Mouse (Mus musculus): ENCODE data around the gene Dlgap1.

Dlgap1 gene

DNA sequence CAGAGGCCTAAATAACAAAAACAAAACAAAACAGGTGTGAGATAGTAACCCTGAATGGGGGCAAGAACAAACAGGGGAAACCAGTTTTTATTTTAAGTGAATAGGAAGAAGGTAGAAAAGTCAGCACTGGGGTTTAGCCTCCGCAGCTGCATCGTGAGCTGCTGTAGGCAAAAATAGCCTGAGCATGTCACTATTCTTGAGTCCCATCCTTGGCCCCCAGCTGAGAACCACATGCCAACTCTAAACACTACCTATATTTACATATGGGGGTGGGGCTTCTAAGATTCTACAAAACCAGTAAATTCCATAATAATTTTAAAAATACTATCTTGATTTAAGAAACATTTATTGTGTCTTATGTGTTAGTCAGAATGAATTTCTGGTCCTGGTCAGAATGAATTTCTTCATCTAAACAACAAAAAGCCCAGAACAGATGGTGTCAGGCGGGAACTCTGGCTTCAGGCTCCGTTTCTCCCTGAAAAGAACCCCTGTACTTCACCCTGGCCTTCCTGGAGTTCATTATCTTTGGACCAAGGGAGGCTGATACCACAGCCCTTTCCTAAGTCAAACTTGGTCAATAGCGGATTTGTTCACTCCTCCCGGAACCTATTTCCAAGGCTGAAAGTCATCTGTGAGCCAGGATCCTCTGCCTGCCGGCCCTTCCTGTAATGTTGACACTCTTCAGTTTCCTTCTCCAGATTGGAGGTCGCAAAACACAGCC, 494.1 kb downstream of the Dlgap1 start:
- no peak for DNase-seq (ENCODE audit: low spot score in 2 of 2)

DNA sequence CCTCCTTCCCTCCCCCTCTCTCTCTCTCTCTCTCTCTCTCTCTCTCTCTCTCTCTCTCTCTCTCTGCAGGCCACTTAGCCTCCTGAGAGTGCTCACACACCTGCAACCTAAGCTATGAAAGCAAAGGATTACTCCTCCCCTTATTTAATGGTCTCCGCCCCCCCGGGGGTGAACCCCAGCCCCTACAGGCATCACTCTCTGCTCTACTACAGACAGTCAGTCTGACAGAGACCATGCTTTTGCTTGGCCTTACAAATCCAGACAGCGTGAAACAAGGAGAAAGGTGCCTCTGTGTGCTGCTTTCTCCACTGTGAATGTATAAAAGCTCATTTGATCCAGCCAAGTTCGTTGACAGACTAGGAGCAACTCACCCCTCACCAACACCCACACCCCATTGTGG, 497.5 kb downstream of the Dlgap1 start:
- DNase-seq (ENCODE audit: low spot score in 2 of 2), result no peak

- no peak for DNase-seq (ENCODE audit: low spot score in 2 of 2)
Measured at GRCm38 (mm10) chr17:70470970-70471371, 502.1 kb downstream of the Dlgap1 start.

DNA sequence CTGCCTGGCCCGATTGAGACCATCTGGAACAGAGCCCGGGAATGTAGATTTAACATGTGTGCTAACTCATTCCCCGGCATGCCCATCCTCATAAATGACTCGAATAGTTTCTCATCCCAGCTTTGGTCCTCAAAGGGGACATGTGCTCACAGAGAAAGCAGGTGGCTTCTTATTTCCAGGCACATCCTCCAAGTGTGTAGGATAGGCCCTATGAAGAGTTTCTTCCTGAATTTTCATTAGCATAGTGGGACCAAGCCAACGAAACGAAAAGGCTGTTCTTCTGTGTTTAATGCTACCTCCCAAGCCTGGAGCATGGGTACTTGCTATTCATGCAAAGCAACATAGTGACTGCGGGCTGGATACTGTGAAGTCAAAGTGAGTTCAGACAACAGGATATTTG, 503.3 kb downstream of the Dlgap1 start:
- DNase-seq (ENCODE audit: low spot score in 2 of 2), result no peak

GRCm38 (mm10) chr17:70473871-70474270, 505.0 kb downstream of the Dlgap1 start:
- no peak for DNase-seq (ENCODE audit: low spot score in 2 of 2)

DNA sequence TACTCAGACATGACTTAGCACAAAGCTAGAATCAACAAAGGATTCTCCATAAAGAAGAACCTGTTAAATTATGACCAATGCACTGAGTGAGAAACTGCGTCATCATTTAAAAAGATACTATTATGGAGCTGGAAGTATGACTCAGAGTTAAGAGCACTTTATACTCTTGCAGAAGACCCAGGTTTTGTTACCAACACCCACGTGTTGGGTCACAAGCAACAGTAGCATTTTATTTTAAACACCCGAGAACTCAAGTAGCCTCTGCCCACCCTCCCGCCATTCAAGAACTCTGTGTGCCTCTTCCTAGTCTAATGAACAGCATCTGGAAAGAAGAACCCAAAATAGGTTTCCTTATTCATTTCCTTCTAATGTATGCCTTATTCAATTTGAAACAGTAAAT, 514.8 kb downstream of the Dlgap1 start:
- no peak for DNase-seq (ENCODE audit: low spot score in 2 of 2)

GRCm38 (mm10) chr17:70485668-70486067, 516.8 kb downstream of the Dlgap1 start:
- DNase-seq (ENCODE audit: low spot score in 2 of 2), result no peak

DNA sequence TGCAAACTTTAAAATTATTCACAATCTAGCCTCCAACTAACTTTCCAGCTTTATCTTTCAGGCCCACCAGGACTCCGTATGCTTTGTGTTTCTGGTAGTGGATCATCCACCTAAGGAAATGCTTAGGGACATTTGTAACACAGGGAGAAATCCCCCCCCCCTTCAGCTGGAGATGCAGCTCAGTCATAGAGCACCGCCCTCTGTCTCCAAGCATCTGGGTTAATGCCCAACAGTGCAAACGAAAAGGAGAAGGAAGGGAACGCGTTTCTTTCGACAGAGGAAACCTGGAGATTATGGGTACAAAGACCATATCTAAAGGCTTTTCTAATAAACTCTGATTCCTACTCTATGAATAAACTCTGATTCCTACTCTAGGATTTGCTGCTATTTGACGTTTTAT, 517.4 kb downstream of the Dlgap1 start:
- no peak for DNase-seq (ENCODE audit: low spot score in 2 of 2)

DNA sequence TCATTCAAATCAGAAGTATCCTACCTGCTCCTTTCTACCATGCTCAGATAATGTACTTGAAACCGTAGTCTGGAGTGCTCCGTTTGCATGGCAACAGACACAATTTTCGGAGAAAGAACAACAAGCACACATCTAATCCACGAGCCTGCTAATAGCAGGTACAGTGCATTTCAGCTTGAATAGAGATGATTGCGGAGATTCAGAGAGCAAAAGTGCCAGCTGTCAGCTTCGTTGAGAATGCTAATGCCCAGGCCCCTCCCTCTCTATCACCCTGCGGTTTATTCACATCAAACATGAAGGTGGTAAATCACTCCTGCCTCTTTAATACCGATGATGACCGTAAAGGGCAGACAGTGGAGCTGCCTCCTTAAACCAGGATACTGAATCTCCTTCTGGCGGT, 518.0 kb downstream of the Dlgap1 start:
- no peak for DNase-seq (ENCODE audit: low spot score in 2 of 2)

DNA sequence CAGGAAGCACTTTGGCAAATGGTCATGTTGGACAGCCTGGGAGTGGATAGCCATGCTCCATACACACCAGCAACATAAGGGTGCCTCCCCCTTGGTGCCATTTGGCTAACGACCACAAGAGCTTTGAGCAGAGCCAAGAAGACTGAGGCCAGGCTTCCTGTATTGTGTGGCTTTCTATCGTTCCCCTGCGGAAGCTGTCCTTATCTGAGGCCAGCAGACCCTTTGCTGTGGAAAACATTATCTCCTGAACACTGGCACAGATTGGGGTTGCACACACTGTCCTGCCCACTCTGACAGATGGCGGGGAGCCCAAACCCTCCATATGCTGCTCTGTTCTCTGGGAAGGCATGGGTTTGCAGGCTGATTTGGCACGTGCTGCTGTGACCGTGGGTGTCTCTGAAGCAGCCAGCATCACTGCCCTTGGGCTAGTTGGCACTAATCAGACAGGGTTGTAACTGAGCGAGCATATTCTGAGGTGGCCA, 520.0 kb downstream of the Dlgap1 start:
- DNase-seq (ENCODE audit: low spot score in 2 of 2), result no peak

- DNase-seq (ENCODE audit: low spot score in 2 of 2), result no peak
Measured at GRCm38 (mm10) chr17:70491575-70491974, 522.7 kb downstream of the Dlgap1 start.

GRCm38 (mm10) chr17:70494338-70494737, 525.5 kb downstream of the Dlgap1 start:
- no peak for DNase-seq (ENCODE audit: low spot score in 2 of 2)

DNA sequence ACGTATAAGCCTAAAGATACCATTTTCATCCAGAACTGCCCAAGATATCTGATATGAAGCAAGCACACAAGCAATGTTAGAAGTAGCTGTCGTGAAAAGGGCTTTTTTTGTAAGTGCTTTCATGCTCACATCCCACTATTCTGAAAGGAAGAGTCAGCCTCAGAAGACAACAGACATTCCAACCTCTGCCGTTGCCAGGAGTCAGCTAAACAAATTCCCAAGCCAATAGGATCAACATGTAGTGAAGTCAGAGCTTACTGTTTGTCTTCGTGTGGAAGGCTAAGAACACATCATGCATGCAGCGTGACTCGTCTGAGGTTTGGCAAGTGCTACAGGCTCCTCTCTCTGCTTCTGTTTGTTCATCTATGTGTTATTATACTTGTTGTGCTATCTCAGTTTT, 529.4 kb downstream of the Dlgap1 start:
- DNase-seq (ENCODE audit: low spot score in 2 of 2), result no peak

DNA sequence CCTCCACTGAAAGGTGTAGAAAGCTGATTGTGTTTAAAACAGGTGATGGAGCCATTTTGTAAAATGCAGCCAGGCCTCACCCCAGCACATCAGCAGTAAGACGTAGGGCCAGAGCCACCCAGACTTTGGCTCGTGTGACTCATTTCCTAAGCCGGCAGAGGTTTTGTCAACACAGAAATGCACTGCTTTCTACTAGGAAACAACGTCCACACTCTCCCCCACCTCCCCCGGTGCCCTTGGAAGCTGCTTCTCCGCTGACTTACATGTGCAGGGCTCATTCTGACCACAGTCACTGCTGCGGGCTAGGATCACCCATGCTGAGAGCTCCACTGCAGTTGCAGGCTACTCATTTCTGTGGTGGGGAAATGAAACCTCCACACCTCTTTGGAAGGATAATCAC, 533.1 kb downstream of the Dlgap1 start:
- no peak for DNase-seq (ENCODE audit: low spot score in 2 of 2)

- no peak for DNase-seq (ENCODE audit: low spot score in 2 of 2)
Measured at GRCm38 (mm10) chr17:70507759-70508158, 538.9 kb downstream of the Dlgap1 start.

DNA sequence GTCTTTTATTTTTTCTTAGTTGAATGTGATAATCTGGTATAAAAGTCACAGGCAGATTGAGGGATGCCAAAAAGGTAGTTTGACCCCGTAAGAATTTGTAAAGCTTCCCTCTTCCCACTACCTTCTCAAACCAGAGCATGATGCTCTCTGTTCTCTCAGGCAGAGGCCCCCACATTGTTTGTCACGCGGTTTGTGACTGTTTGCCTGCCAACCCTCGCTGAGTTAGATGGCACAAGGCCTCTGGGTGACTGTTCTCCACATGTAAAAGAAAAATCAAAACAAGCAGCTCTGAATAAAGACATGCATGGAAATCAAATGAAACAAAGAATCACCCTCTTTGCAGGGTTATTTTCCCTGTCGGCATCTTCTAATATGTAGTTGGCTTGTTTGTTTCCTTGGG, 541.6 kb downstream of the Dlgap1 start:
- no peak for DNase-seq (ENCODE audit: low spot score in 2 of 2)

- DNase-seq (ENCODE audit: low spot score in 2 of 2), result no peak
Measured at GRCm38 (mm10) chr17:70511401-70511800, 542.5 kb downstream of the Dlgap1 start.

- DNase-seq (ENCODE audit: low spot score in 2 of 2), result no peak
Measured at GRCm38 (mm10) chr17:70513736-70514135, 544.9 kb downstream of the Dlgap1 start.

GRCm38 (mm10) chr17:70516506-70516905, 547.6 kb downstream of the Dlgap1 start:
- no peak for DNase-seq (ENCODE audit: low spot score in 2 of 2)

- DNase-seq (ENCODE audit: low spot score in 2 of 2), result no peak
Measured at GRCm38 (mm10) chr17:70517333-70517732, 548.5 kb downstream of the Dlgap1 start.

GRCm38 (mm10) chr17:70521058-70521851, 552.4 kb downstream of the Dlgap1 start:
- DNase-seq (ENCODE audit: low spot score in 2 of 2), result no peak

GRCm38 (mm10) chr17:70521971-70522370, 553.1 kb downstream of the Dlgap1 start:
- DNase-seq (ENCODE audit: low spot score in 2 of 2), result no peak

DNA sequence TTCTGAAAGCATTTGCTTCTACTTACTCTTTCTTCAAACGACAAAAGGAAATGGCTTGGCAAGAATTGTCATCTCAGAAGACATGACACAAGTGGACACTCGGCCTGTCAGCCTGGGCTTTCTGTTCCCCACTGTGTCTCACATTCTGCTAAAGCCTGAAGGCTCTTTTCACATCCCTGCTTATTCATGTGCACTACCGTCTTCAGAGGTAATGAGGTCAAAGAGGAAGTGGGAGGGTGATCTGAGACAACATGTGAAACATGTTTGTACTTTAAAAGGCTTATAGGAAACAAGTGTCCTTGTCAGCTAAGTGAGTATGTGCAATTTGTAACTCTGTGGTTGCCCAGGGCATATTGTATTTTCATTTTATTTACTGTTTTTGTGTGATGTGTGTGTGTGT, 557.1 kb downstream of the Dlgap1 start:
- DNase-seq (ENCODE audit: low spot score in 2 of 2), result peak; percentile 4 to 20
